Mouse (Mus musculus): ENCODE measurements around the gene Cdh13.

- TF ChIP-seq MYOD1 (IDR thresholded peaks at IDR 0.05; ENCODE audit: control insufficient read depth, insufficient read length, low read depth) (no peak), CTCF (IDR thresholded peaks at IDR 0.05; ENCODE audit: control insufficient read depth, insufficient read depth, insufficient read length) (peak; percentile 29), USF1 (IDR thresholded peaks at IDR 0.05; ENCODE audit: low read depth) (no peak), MYOG (IDR thresholded peaks at IDR 0.05; ENCODE audit: control insufficient read depth, extremely low read depth, insufficient read length) (no peak), MAX (IDR thresholded peaks at IDR 0.05) (no peak)
Measured at GRCm38 (mm10) chr8:118443361-118443760, 159.8 kb downstream of the Cdh13 start.
